Comparison of ENCODE assay signal across 11 mouse cellular contexts in the genomic region with DNA sequence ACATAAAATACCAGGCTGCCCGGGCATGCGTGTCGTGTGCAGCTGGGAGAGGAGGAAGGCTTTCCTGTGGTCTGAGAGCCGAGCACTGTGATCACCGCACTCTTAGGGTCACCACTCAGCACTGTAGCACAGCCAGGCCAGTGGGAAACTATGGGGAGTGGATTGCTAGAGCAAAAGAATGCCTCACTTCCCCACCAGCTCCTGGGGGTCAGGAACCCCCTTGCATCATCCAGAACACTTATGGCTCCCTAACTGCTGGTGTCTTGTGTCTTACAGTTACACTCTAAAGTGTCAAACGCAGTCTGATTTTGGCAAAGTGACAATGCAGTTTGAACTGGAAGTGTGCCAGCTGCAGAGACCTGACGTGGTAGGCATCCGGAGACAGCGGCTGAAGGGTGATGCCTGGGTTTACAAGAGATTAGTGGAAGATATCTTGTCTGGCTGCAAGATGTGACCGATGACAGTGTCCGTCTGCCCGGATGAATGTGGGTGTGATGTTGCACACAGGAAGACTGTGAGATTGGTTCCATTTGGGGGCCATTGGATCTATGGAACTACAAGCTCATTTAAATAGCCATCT.
A peak's percentile ranks its signal among the peaks of the same experiment; 100 is the strongest.
DNase-seq lines count a peak whose midpoint lies in the region; ATAC-seq and TF ChIP-seq lines count a peak whose summit lies in the region.
"Had no signal": no experiment of that assay in that cellular context is flagged by ENCODE, and none has a peak within 500 bp of the region (broad histone marks: within the 10 kb centered on the region; RNA-seq: fewer than 3 reads in every experiment).

No protein-coding gene starts in this region.

- DNase-seq in adrenal gland, postnatal 10 days, result peak; percentile 42
- DNase-seq in adrenal gland, adult 2 months, result no peak
- DNase-seq in hindbrain, postnatal 0 days (ENCODE audit: low spot score), result peak; percentile 34
- no peak for DNase-seq in hindbrain, embryonic 10.5 days (ENCODE audit: low spot score)
- DNase-seq in ovary, postnatal 14 days (ENCODE audit: low spot score), result peak; percentile 1
- DNase-seq in ovary, adult 18-20 months (ENCODE audit: low spot score), result no peak
- DNase-seq in thymus, postnatal 10 days (ENCODE audit: low spot score in 2 of 2), result no peak
- DNase-seq: cerebellum, adult 18-20 months had no signal

- no peaks in the 10 kb centered on the region for H3K9me3 ChIP-seq in hindbrain, postnatal 0 days (ENCODE audit: low read length)
- H3K9me3 ChIP-seq in hindbrain, embryonic 10.5 days, result no peaks in the 10 kb centered on the region
- H3K9me3 ChIP-seq: embryonic facial prominence, embryonic 12.5 days had no signal

- no peak for TF ChIP-seq CTCF in hindbrain, postnatal 0 days (IDR thresholded peaks at IDR 0.05; ENCODE audit: low read depth)

- 54% methylated on average over 12 of the region's 12 CpGs for WGBS in hindbrain, postnatal 0 days
- 93% methylated on average over 12 of the region's 12 CpGs for WGBS in hindbrain, embryonic 10.5 days

- H3K4me1 ChIP-seq in hindbrain, postnatal 0 days (ENCODE audit: insufficient read depth, low read length), result no peaks in the 10 kb centered on the region
- H3K4me1 ChIP-seq in hindbrain, embryonic 10.5 days (replicated peaks), result no peaks in the 10 kb centered on the region
- H3K4me1 ChIP-seq: embryonic facial prominence, embryonic 12.5 days had no signal

- H3K36me3 ChIP-seq in hindbrain, postnatal 0 days (ENCODE audit: insufficient read depth, low read length), result no peaks in the 10 kb centered on the region
- peaks cover 76% of the 10 kb centered on the region for H3K36me3 ChIP-seq in hindbrain, embryonic 10.5 days

- H3K9ac ChIP-seq in hindbrain, postnatal 0 days (replicated peaks; ENCODE audit: low read length), result no peak overlapping the region
- H3K9ac ChIP-seq: embryonic facial prominence, embryonic 12.5 days had no signal

- no peak overlapping the region for H3K4me2 ChIP-seq in hindbrain, postnatal 0 days (ENCODE audit: low read depth, low read length)
- H3K4me2 ChIP-seq: embryonic facial prominence, embryonic 12.5 days had no signal

- no peak for ATAC-seq in hindbrain, postnatal 0 days
- peak; percentile 41; the same call in 1 of the 2 replicates for ATAC-seq in megakaryocyte-erythroid progenitor cell, adult 5-6 weeks (replicated peaks; ENCODE audit: low FRiP score, low TSS enrichment, poor library complexity, severe bottlenecking)
- ATAC-seq: forebrain, embryonic 16.5 days had no signal

- no peak overlapping the region for H3K4me3 ChIP-seq in hindbrain, postnatal 0 days (ENCODE audit: low read length)
- H3K4me3 ChIP-seq in hindbrain, embryonic 10.5 days, result no peak overlapping the region
- H3K4me3 ChIP-seq: embryonic facial prominence, embryonic 12.5 days had no signal

- H3K27me3 ChIP-seq in hindbrain, postnatal 0 days (ENCODE audit: insufficient read depth, low read length), result no peaks in the 10 kb centered on the region
- no peaks in the 10 kb centered on the region for H3K27me3 ChIP-seq in hindbrain, embryonic 10.5 days (ENCODE audit: insufficient read depth, poor library complexity, severe bottlenecking)
- H3K27me3 ChIP-seq: embryonic facial prominence, embryonic 12.5 days had no signal

- no peak overlapping the region for H3K27ac ChIP-seq in hindbrain, postnatal 0 days
- H3K27ac ChIP-seq in hindbrain, embryonic 10.5 days, result no peak overlapping the region
- H3K27ac ChIP-seq: embryonic facial prominence, embryonic 12.5 days had no signal

Comparison
In these comparisons a context has a peak if more than half of its experiments do, and no peak if none do; other contexts are left out.
1. DNase-seq: peak in adrenal gland, postnatal 10 days (single experiment), hindbrain, postnatal 0 days (single experiment) and ovary, postnatal 14 days (single experiment); none in adrenal gland, adult 2 months (single experiment), hindbrain, embryonic 10.5 days (single experiment), ovary, adult 18-20 months (single experiment) and thymus, postnatal 10 days (0 of 2).